Mouse (Mus musculus) heart, postnatal 0 days (tissue): Measurements from ENCODE around the gene Osbpl9.

Experiments used
- CTCF ChIP-seq: IDR thresholded peaks from 2 replicates; pipeline ENCODE4 v1.5.1; 2016; ENCODE audit warnings: antibody characterized with exemption, control low read depth, low read depth
- EP300 ChIP-seq: IDR thresholded peaks from 2 replicates; pipeline ENCODE4 v1.6.1; 2016; ENCODE audit warnings: antibody characterized with exemption, low read depth

GRCm38 (mm10) chr4:109098861-109099260 is 103.2 kb downstream of the Osbpl9 start:
- TF ChIP-seq CTCF: no peak
- TF ChIP-seq EP300: no peak
